ENCODE assay signal across 17 mouse cellular contexts in genomic region chr17:83115146-83115545, GRCm38 (mm10).
DNase-seq lines count a peak whose midpoint lies in the region; ATAC-seq and TF ChIP-seq lines count a peak whose summit lies in the region.
"Had no signal": no experiment of that assay in that cellular context is flagged by ENCODE, and none has a peak within 500 bp of the region (broad histone marks: within the 10 kb centered on the region; RNA-seq: fewer than 3 reads in every experiment).

No protein-coding gene starts in this region.

- 51% methylated on average over 4 of the region's 4 CpGs for WGBS in kidney, postnatal 0 days
- WGBS in hindbrain, embryonic 13.5 days, result 39% methylated on average over 4 of the region's 4 CpGs

- H3K4me2 ChIP-seq in kidney, postnatal 0 days (ENCODE audit: low read length), result no peak overlapping the region
- H3K4me2 ChIP-seq in hindbrain, embryonic 13.5 days, result no peak overlapping the region
- H3K4me2 ChIP-seq: midbrain, embryonic 11.5 days had no signal

- H3K27ac ChIP-seq in kidney, postnatal 0 days, result no peak overlapping the region
- peak overlapping the region; percentile 6; the same call in 1 of the 2 replicates for H3K27ac ChIP-seq in hindbrain, embryonic 13.5 days
- H3K27ac ChIP-seq: liver, embryonic 14.5 days had no signal

- TF ChIP-seq CTCF in kidney, postnatal 0 days (IDR thresholded peaks at IDR 0.05; ENCODE audit: low read depth), result no peak

- peaks cover 5% of the 10 kb centered on the region; the same call in 1 of the 2 replicates for H3K4me1 ChIP-seq in kidney, postnatal 0 days (replicated peaks; ENCODE audit: insufficient read depth, low read length)
- peaks cover 17% of the 10 kb centered on the region for H3K4me1 ChIP-seq in hindbrain, embryonic 13.5 days (replicated peaks)

- no peak overlapping the region for H3K4me3 ChIP-seq in kidney, postnatal 0 days (replicated peaks; ENCODE audit: low read depth, low read length)
- no peak overlapping the region for H3K4me3 ChIP-seq in hindbrain, embryonic 13.5 days
- H3K4me3 ChIP-seq: erythroblast, embryonic 14.5 days had no signal

- no peaks in the 10 kb centered on the region for H3K9me3 ChIP-seq in kidney, postnatal 0 days (replicated peaks; ENCODE audit: low read length)
- H3K9me3 ChIP-seq in hindbrain, embryonic 13.5 days, result no peaks in the 10 kb centered on the region

- H3K36me3 ChIP-seq in kidney, postnatal 0 days (ENCODE audit: insufficient read depth, low read length), result no peaks in the 10 kb centered on the region
- no peaks in the 10 kb centered on the region for H3K36me3 ChIP-seq in hindbrain, embryonic 13.5 days

- 0 out of 2 replicates have a peak, but pooled peaks have one; percentile 59 for ATAC-seq in kidney, postnatal 0 days (replicated peaks; ENCODE audit: low FRiP score, low read depth)
- peak; percentile 47; the same call in 1 of the 2 replicates for ATAC-seq in hindbrain, embryonic 13.5 days (ENCODE audit: low FRiP score)
- ATAC-seq in megakaryocyte, adult 5-6 weeks (ENCODE audit: poor library complexity, severe bottlenecking), result no peak
- ATAC-seq: activated CD4-positive, CD25-positive, alpha-beta regulatory T cell, adult 4 months; forebrain, embryonic 16.5 days had no signal

- H3K9ac ChIP-seq in kidney, postnatal 0 days (ENCODE audit: low read depth, low read length), result no peak overlapping the region
- H3K9ac ChIP-seq in hindbrain, embryonic 13.5 days, result no peak overlapping the region
- H3K9ac ChIP-seq: liver, embryonic 14.5 days had no signal

- H3K27me3 ChIP-seq in kidney, postnatal 0 days (ENCODE audit: insufficient read depth, low read length), result no peaks in the 10 kb centered on the region
- no peaks in the 10 kb centered on the region for H3K27me3 ChIP-seq in hindbrain, embryonic 13.5 days

- DNase-seq in embryo, embryonic 10.5 days (ENCODE audit: low spot score), result peak; percentile 27
- DNase-seq in embryo, embryonic 10 days (ENCODE audit: low spot score), result no peak
- DNase-seq in kidney, postnatal 0 days (ENCODE audit: low spot score), result no peak
- no peak for DNase-seq in kidney, postnatal 14 days
- peak; percentile 61 for DNase-seq in retina, postnatal 1 day
- DNase-seq in thymus, postnatal 0 days (ENCODE audit: low spot score), result no peak
- DNase-seq: adrenal gland, postnatal 25 days; heart, adult 18-20 months; heart, postnatal 10 days; lung, postnatal 10 days had no signal

Comparison
In these comparisons a context has a peak if more than half of its experiments do, and no peak if none do; other contexts are left out.
1. DNase-seq: peak in embryo, embryonic 10.5 days (single experiment) and retina, postnatal 1 day (single experiment); none in embryo, embryonic 10 days (single experiment), kidney, postnatal 0 days (single experiment), kidney, postnatal 14 days (single experiment) and thymus, postnatal 0 days (single experiment).